Mouse (Mus musculus) leukemia stem cell, adult 10-12 weeks (primary cell): ENCODE data around the gene Cubn. TPM values are rescaled to one million over a fixed set of nuclear protein-coding genes. Genes with fewer than 3 reads are reported as not detected.

Source experiments
- polyA plus RNA-seq: library from polyadenylated mRNA; stranded (reverse); fragments of >175 nt; gene quantifications from 2 replicates; pipeline ENCODE4 v1.2.3, GENCODE M21; 2012; ENCODE audit warnings: low replicate concordance

Cubn gene
- polyA plus RNA-seq: not detected in 2 replicates

DNA sequence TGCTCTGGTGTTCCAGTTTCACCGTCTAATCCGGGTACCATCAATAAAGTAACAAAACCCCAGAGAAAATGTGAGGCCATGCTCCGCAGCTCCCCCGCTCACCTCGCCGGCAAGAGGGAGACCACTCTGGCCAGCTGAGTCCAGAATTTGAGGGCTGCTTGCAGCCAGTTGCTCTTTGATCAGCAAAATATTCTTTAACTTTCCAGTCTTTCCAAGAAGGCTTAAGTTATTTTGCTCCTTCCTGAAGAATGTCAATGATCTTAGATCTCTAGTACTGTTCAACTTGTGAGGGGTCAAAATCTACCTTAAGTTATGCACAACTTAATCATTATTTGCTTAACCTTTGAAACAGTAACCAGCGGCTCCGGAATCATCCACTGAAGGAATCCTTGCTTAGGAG is at the start of gene Cubn:
Gene Cubn (minus strand): TSS at position 80 of the 400 bp plus-strand sequence.

DNA sequence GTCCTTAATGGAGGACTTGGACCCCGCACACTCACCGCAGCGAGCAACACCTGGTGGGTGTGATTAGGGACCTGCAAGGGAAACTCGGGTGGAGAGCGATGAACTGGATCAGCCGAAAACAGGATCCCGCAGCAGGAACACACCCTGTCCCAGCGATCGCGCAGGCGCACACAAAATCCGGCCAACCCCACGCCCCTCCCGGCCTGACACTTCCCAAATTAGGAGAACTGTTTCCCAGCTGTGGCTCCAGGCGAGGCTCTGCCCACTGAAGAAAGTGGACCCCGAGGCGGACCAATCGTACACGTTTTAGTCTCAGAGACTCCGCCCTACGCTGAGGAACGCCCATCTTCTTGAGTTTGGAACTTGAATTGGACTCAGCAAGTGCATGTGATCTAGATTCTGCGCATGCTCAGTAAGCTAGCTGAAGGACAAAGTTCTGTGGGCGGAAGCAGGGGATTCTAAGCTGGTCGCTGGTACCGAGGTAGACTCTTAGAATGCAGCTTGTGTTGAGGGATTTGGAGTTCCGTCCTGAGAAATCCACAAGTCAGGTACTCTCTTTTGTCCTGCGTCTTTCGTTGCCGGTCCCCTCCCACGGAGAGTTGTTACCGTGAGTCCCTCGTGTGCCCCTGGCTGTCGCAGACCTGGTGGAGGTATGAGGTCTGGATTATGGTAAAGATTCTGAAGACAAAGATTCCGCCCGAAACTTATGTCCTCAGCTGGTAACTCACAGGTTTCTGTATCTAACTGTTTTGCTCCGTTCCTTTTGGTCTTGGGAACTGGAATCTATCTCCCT is 220.3 kb downstream of the Cubn start, which contains the start of gene Rsu1:
Gene Rsu1 (minus strand): TSS at position 251 of the 793 bp plus-strand sequence.

Other genes starting within 250 kb of the Cubn start
- gene Rsu1, start 220.4 kb downstream of the Cubn start, polyA plus RNA-seq: 5.2 and 7.1 TPM in 2 replicates
- gene Trdmt1, start 52.9 kb upstream of the Cubn start, polyA plus RNA-seq: 0.25 TPM in 1 of 2 replicates, not detected in the other
- 312 and 444 TPM in 2 replicates for gene Vim, start 82.1 kb upstream of the Cubn start, polyA plus RNA-seq